Mouse (Mus musculus): ENCODE data around the gene C1qtnf5.

DNA sequence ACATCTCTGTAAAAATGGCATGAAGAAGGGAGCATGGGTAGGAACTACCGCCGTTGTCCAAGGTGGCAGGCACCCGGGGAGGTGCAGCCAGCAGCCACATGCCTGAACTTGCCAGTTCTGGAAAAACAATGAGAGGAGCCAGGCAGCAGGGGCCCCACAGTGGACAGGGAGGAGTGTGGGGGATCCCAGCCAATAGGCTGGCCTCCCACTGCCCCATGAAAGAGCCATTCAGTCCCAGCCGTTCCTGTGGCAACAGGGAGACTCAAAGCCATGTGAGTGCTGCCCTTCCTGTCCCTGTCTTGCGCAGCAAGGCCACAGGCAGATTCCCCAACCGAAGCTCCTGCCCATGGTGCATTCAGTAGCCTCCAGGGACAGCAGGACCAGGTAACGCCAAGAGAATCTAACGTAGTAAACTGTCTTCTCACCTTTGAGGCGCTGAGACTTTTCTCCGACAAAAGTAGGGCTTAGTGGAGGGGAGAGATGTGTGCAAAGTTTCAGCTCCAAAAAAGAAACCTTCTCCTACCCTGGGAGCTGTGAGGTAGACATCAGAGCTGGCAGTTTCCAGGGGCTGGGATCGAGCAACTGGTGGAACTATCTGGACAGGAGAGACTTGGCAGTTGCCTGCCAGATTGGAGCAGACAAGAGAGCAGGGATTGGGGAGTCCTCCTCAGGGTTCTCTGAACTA is 35.0 kb upstream of the C1qtnf5 start:
- no peak for TF ChIP-seq CTCF (IDR thresholded peaks at IDR 0.05; ENCODE audit: extremely low read depth, insufficient read length, insufficient replicate concordance, low read depth, low read length)
- no peak for TF ChIP-seq POLR2A (IDR thresholded peaks at IDR 0.05; ENCODE audit: low read depth, low read length)

All from small intestine, adult 2 months (tissue).